Mouse (Mus musculus): ENCODE results near the gene Pde4d. TPM values are rescaled to one million over a fixed set of nuclear protein-coding genes. Genes with fewer than 3 reads are reported as not detected.
A peak's percentile ranks its signal among the peaks of the same experiment; 100 is the strongest.

Pde4d gene
- polyA plus RNA-seq, 1 experiment from 2014 or later, result 19.1 TPM

- Histone ChIP-seq H3K4me2 (replicated peaks) (no peak overlapping the region), H3K9me3 (replicated peaks) (no peaks in the 10 kb centered on the region), H3K4me1 (no peaks in the 10 kb centered on the region), H3K27me3 (no peaks in the 10 kb centered on the region), H3K9ac (no peak overlapping the region), H3K27ac (replicated peaks) (no peak overlapping the region), H3K4me3 (replicated peaks) (no peak overlapping the region), H3K36me3 (no peaks in the 10 kb centered on the region)
- no peak for ATAC-seq (ENCODE audit: insufficient number of reproducible peaks, low FRiP score, low TSS enrichment, low read depth)
- WGBS, result 26% methylated on average over 4 of the region's 4 CpGs
Observed at GRCm38 (mm10) chr13:109058045-109058444, 608.3 kb downstream of the Pde4d start.

GRCm38 (mm10) chr13:109066581-109067159, 616.9 kb downstream of the Pde4d start:
- 62% methylated on average over 4 of the region's 4 CpGs for WGBS
- Histone ChIP-seq H3K4me1 (no peaks in the 10 kb centered on the region), H3K9me3 (replicated peaks) (no peaks in the 10 kb centered on the region), H3K36me3 (no peaks in the 10 kb centered on the region), H3K9ac (no peak overlapping the region), H3K4me2 (replicated peaks) (no peak overlapping the region), H3K27ac (replicated peaks) (no peak overlapping the region), H3K27me3 (no peaks in the 10 kb centered on the region), H3K4me3 (replicated peaks) (no peak overlapping the region)
- no peak for ATAC-seq (ENCODE audit: insufficient number of reproducible peaks, low FRiP score, low TSS enrichment, low read depth)

GRCm38 (mm10) chr13:109068258-109069219, 618.8 kb downstream of the Pde4d start:
- Histone ChIP-seq H3K27me3 (no peaks in the 10 kb centered on the region), H3K27ac (replicated peaks) (no peak overlapping the region), H3K4me1 (no peaks in the 10 kb centered on the region), H3K36me3 (no peaks in the 10 kb centered on the region), H3K4me2 (replicated peaks) (no peak overlapping the region), H3K4me3 (replicated peaks) (no peak overlapping the region), H3K9ac (no peak overlapping the region), H3K9me3 (replicated peaks) (no peaks in the 10 kb centered on the region)
- ATAC-seq (ENCODE audit: insufficient number of reproducible peaks, low FRiP score, low TSS enrichment, low read depth), result no peak
- WGBS, result 72% methylated on average over 8 of the region's 8 CpGs

GRCm38 (mm10) chr13:109073371-109073770, 623.6 kb downstream of the Pde4d start:
- no peak overlapping the region for H3K27ac ChIP-seq (replicated peaks)
- no peaks in the 10 kb centered on the region for H3K9me3 ChIP-seq (replicated peaks)
- WGBS, result 26% methylated on average over 2 of the region's 2 CpGs
- H3K27me3 ChIP-seq, result no peaks in the 10 kb centered on the region
- H3K9ac ChIP-seq, result no peak overlapping the region
- no peak for ATAC-seq (ENCODE audit: insufficient number of reproducible peaks, low FRiP score, low TSS enrichment, low read depth)
- no peak overlapping the region for H3K4me2 ChIP-seq (replicated peaks)
- H3K36me3 ChIP-seq, result no peaks in the 10 kb centered on the region
- no peaks in the 10 kb centered on the region for H3K4me1 ChIP-seq
- no peak overlapping the region for H3K4me3 ChIP-seq (replicated peaks)

GRCm38 (mm10) chr13:109074078-109074477, 624.3 kb downstream of the Pde4d start:
- Histone ChIP-seq H3K4me3 (replicated peaks) (no peak overlapping the region), H3K36me3 (no peaks in the 10 kb centered on the region), H3K27ac (replicated peaks) (no peak overlapping the region), H3K9ac (no peak overlapping the region), H3K9me3 (replicated peaks) (no peaks in the 10 kb centered on the region), H3K27me3 (no peaks in the 10 kb centered on the region), H3K4me1 (no peaks in the 10 kb centered on the region), H3K4me2 (replicated peaks) (no peak overlapping the region)
- 31% methylated on average over 4 of the region's 4 CpGs for WGBS
- ATAC-seq (ENCODE audit: insufficient number of reproducible peaks, low FRiP score, low TSS enrichment, low read depth), result no peak

GRCm38 (mm10) chr13:109092654-109093053, 642.9 kb downstream of the Pde4d start:
- Histone ChIP-seq H3K4me1 (no peaks in the 10 kb centered on the region), H3K9ac (no peak overlapping the region), H3K27me3 (no peaks in the 10 kb centered on the region), H3K36me3 (no peaks in the 10 kb centered on the region), H3K4me2 (replicated peaks) (no peak overlapping the region), H3K4me3 (replicated peaks) (no peak overlapping the region), H3K27ac (replicated peaks) (no peak overlapping the region), H3K9me3 (replicated peaks) (no peaks in the 10 kb centered on the region)
- 66% methylated on average over 3 of the region's 3 CpGs for WGBS
- ATAC-seq (ENCODE audit: insufficient number of reproducible peaks, low FRiP score, low TSS enrichment, low read depth), result no peak

GRCm38 (mm10) chr13:109096654-109097053, 646.9 kb downstream of the Pde4d start:
- Histone ChIP-seq H3K4me3 (replicated peaks) (no peak overlapping the region), H3K4me1 (no peaks in the 10 kb centered on the region), H3K27ac (replicated peaks) (no peak overlapping the region), H3K9me3 (replicated peaks) (no peaks in the 10 kb centered on the region), H3K4me2 (replicated peaks) (no peak overlapping the region), H3K36me3 (no peaks in the 10 kb centered on the region), H3K9ac (no peak overlapping the region), H3K27me3 (no peaks in the 10 kb centered on the region)
- ATAC-seq (ENCODE audit: insufficient number of reproducible peaks, low FRiP score, low TSS enrichment, low read depth), result no peak
- 77% methylated on average over 2 of the region's 2 CpGs for WGBS

- ATAC-seq (ENCODE audit: insufficient number of reproducible peaks, low FRiP score, low TSS enrichment, low read depth), result no peak
Observed at GRCm38 (mm10) chr13:109116004-109116341, 666.2 kb downstream of the Pde4d start.

GRCm38 (mm10) chr13:109116342-109117201, 666.8 kb downstream of the Pde4d start:
- under 1% methylated on average over 54 of the region's 63 CpGs for WGBS
- no peaks in the 10 kb centered on the region for H3K9me3 ChIP-seq (replicated peaks)

More at GRCm38 (mm10) chr13:109116004-109116341, 666.2 kb downstream of the Pde4d start:
- H3K9ac ChIP-seq, result no peak overlapping the region
- H3K27ac ChIP-seq (replicated peaks), result no peak overlapping the region
- peaks cover 39% of the 10 kb centered on the region for H3K27me3 ChIP-seq
- H3K36me3 ChIP-seq, result no peaks in the 10 kb centered on the region
- peak overlapping the region; percentile 89 for H3K4me2 ChIP-seq (replicated peaks)
- H3K9me3 ChIP-seq (replicated peaks), result no peaks in the 10 kb centered on the region
- under 1% methylated on average over 8 of the region's 8 CpGs for WGBS
- peaks cover 16% of the 10 kb centered on the region for H3K4me1 ChIP-seq
- H3K4me3 ChIP-seq (replicated peaks), result peak overlapping the region; percentile 44

GRCm38 (mm10) chr13:109117210-109117791, 667.6 kb downstream of the Pde4d start:
- peak overlapping the region; percentile 44 for H3K4me3 ChIP-seq (replicated peaks)
- peaks cover 39% of the 10 kb centered on the region for H3K27me3 ChIP-seq
- ATAC-seq (ENCODE audit: insufficient number of reproducible peaks, low FRiP score, low TSS enrichment, low read depth), result peak; percentile 57; the same call in 1 of the 2 replicates
- H3K9me3 ChIP-seq (replicated peaks), result no peaks in the 10 kb centered on the region
- H3K9ac ChIP-seq, result no peak overlapping the region
- H3K4me1 ChIP-seq, result peaks cover 16% of the 10 kb centered on the region
- no peak overlapping the region for H3K27ac ChIP-seq (replicated peaks)
- H3K36me3 ChIP-seq, result no peaks in the 10 kb centered on the region
- H3K4me2 ChIP-seq (replicated peaks), result peak overlapping the region; percentile 89
- WGBS, result 7% methylated on average over 14 of the region's 14 CpGs

More at GRCm38 (mm10) chr13:109116342-109117201, 666.8 kb downstream of the Pde4d start:
- H3K36me3 ChIP-seq, result no peaks in the 10 kb centered on the region
- peaks cover 16% of the 10 kb centered on the region for H3K4me1 ChIP-seq
- no peak overlapping the region for H3K27ac ChIP-seq (replicated peaks)
- H3K4me2 ChIP-seq (replicated peaks), result peak overlapping the region; percentile 89
- H3K4me3 ChIP-seq (replicated peaks), result peak overlapping the region; percentile 44
- no peak overlapping the region for H3K9ac ChIP-seq
- peak; percentile 54; the same call in 1 of the 2 replicates for ATAC-seq (ENCODE audit: insufficient number of reproducible peaks, low FRiP score, low TSS enrichment, low read depth)
- peaks cover 39% of the 10 kb centered on the region for H3K27me3 ChIP-seq

Measured in embryonic facial prominence, embryonic 15.5 days (tissue).